Mouse (Mus musculus) embryo, embryonic 9.5 days (tissue): ENCODE data around the gene Lcn12.

ENCODE experiments used
- DNase-seq: peaks from one replicate; pipeline ENCODE4 v3.0.0-alpha.2; 2017; ENCODE audit errors: extremely low spot score

The Lcn12 gene

GRCm38 (mm10) chr2:25460135-25460534 is 33.6 kb downstream of the Lcn12 start:
- no peak for DNase-seq

- no peak for DNase-seq
These were observed 34.8 kb downstream of the Lcn12 start for GRCm38 (mm10) chr2:25458911-25459310.

- no peak for DNase-seq
These were observed 36.5 kb downstream of the Lcn12 start for GRCm38 (mm10) chr2:25457022-25457896.

- DNase-seq = no peak
These were observed 37.3 kb downstream of the Lcn12 start, which contains the start of gene Clic3 for GRCm38 (mm10) chr2:25456205-25456953. Clic3 (plus strand) TSS chr2:25456838.

- no peak for DNase-seq
These were observed 40.8 kb downstream of the Lcn12 start for GRCm38 (mm10) chr2:25452951-25453350.

GRCm38 (mm10) chr2:25450853-25451647 is 42.7 kb downstream of the Lcn12 start:
- no peak for DNase-seq

- DNase-seq = no peak
These were observed 51.0 kb downstream of the Lcn12 start for GRCm38 (mm10) chr2:25442682-25443081.

- no peak for DNase-seq
These were observed 52.6 kb downstream of the Lcn12 start for GRCm38 (mm10) chr2:25441067-25441466.
